Mouse (Mus musculus) liver, embryonic 13.5 days (tissue): ENCODE measurements around the gene Npb. TPM values are rescaled to one million over a fixed set of nuclear protein-coding genes. Genes with fewer than 3 reads are reported as not detected.

Source experiments
- ATAC-seq: fragments of 200-750 bp; cut with Nextera tagmentation; 2 replicates; pipeline ENCODE4 v1.8.0; 2017; ENCODE audit warnings: low read depth, mild to moderate bottlenecking, moderate number of reproducible peaks, moderate library complexity
- DNase-seq: peaks from one replicate; pipeline ENCODE4 v3.0.0; 2022
- H3K27ac ChIP-seq: fragments of 300-500 bp; sonication (generic); 2 replicates; pipeline ENCODE4 v1.5.1; 2015; ENCODE audit warnings: moderate library complexity, mild to moderate bottlenecking, inconsistent platforms
- H3K27me3 ChIP-seq: fragments of 300-500 bp; sonication (generic); 2 replicates; pipeline ENCODE4 v1.6.1; 2015; ENCODE audit warnings: mild to moderate bottlenecking, inconsistent platforms
- H3K36me3 ChIP-seq: fragments of 300-500 bp; sonication (generic); 2 replicates; pipeline ENCODE4 v1.6.1; 2015; ENCODE audit warnings: mild to moderate bottlenecking, inconsistent platforms
- H3K4me1 ChIP-seq: fragments of 300-500 bp; sonication (generic); replicated peaks from 2 replicates; pipeline ENCODE4 v1.6.1; 2015; ENCODE audit warnings: inconsistent platforms
- H3K4me2 ChIP-seq: fragments of 300-500 bp; sonication (generic); 2 replicates; pipeline ENCODE4 v1.6.1; 2015; ENCODE audit warnings: inconsistent platforms, mild to moderate bottlenecking, moderate library complexity
- H3K4me3 ChIP-seq: fragments of 300-500 bp; sonication (generic); replicated peaks from 2 replicates; pipeline ENCODE4 v1.5.1; 2015; ENCODE audit warnings: mild to moderate bottlenecking, inconsistent platforms
- H3K9ac ChIP-seq: fragments of 300-500 bp; sonication (generic); 2 replicates; pipeline ENCODE4 v1.6.1; 2015; ENCODE audit warnings: mild to moderate bottlenecking, inconsistent platforms
- H3K9me3 ChIP-seq: fragments of 300-500 bp; sonication (generic); replicated peaks from 2 replicates; pipeline ENCODE4 v1.6.1; 2016; ENCODE audit warnings: inconsistent platforms
- WGBS: fragments of 180-500 bp; shearing (Covaris S2); methylation state at CpG from one replicate; pipeline ENCODE4 v1.1.7; 2015; ENCODE audit not compliant: insufficient replicate concordance; 5-methylcytosine and 5-hydroxymethylcytosine counted together
- polyA plus RNA-seq: library from polyadenylated mRNA; unstranded; fragments of >200 nt; fragmentation: Nextera tagmentation; extraction: Ambion mirVana; gene quantifications from 2 replicates; pipeline ENCODE4 v1.2.1, GENCODE M21; 2015

Gene Npb
- polyA plus RNA-seq, 1 experiment from 2014 or later: 9.5 TPM

- Histone ChIP-seq H3K4me2 (peak overlapping the region; percentile 85), H3K36me3 (peaks cover 35% of the 10 kb centered on the region), H3K9me3 (no peaks in the 10 kb centered on the region), H3K9ac (peak overlapping the region; percentile 99), H3K27ac (peak overlapping the region; percentile 100), H3K27me3 (no peaks in the 10 kb centered on the region), H3K4me1 (peaks cover 80% of the 10 kb centered on the region), H3K4me3 (peak overlapping the region; percentile 91)
- DNase-seq (no peak), ATAC-seq (no peak)
- 82% methylated on average over 23 of the region's 23 CpGs for WGBS
Measured at GRCm38 (mm10) chr11:120628601-120629340, 20.5 kb downstream of the Npb start.

GRCm38 (mm10) chr11:120629341-120629730 lies 21.1 kb downstream of the Npb start:
- Histone ChIP-seq H3K27ac (peak overlapping the region; percentile 100), H3K4me2 (peak overlapping the region; percentile 85), H3K4me1 (peaks cover 80% of the 10 kb centered on the region), H3K9me3 (no peaks in the 10 kb centered on the region), H3K27me3 (no peaks in the 10 kb centered on the region), H3K4me3 (peak overlapping the region; percentile 91), H3K36me3 (peaks cover 34% of the 10 kb centered on the region), H3K9ac (peak overlapping the region; percentile 99)
- 0 out of 2 replicates have a peak, but pooled peaks have one; percentile 8 for ATAC-seq
- WGBS: 40% methylated on average over 23 of the region's 23 CpGs
- peak; percentile 70 for DNase-seq

GRCm38 (mm10) chr11:120629911-120630310 lies 21.6 kb downstream of the Npb start:
- ATAC-seq: peak; percentile 61
- WGBS: 4% methylated on average over 7 of the region's 7 CpGs
- Histone ChIP-seq H3K4me2 (peak overlapping the region; percentile 85), H3K27ac (peak overlapping the region; percentile 100), H3K9ac (peak overlapping the region; percentile 99), H3K27me3 (no peaks in the 10 kb centered on the region), H3K36me3 (peaks cover 34% of the 10 kb centered on the region), H3K4me1 (peaks cover 86% of the 10 kb centered on the region), H3K9me3 (no peaks in the 10 kb centered on the region), H3K4me3 (peak overlapping the region; percentile 91)
- peak; percentile 82 for DNase-seq

DNA sequence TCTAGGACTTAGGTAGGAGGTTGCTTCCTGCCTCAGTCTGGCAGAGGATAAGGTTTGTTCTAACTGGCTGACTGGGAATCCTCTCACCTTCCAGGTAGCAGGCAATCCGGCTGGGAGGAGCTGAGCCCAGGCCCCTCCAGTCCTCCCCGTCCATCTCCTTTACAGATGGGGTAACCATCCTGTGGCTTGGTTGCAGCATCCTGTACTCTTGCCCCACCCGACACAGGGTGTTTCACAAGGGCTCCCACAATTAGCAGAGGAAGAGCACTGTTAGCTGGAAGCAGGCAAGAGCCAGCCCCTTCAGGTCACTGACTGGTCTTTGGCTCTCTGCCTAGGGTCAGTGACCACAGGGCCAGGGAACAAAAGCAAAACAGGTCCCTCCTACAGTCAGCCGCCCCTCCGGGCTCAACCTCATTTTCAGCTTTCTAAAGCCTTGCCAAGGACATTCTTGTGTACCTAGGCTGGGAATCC lies 22.2 kb downstream of the Npb start:
- peaks cover 34% of the 10 kb centered on the region for H3K36me3 ChIP-seq
- DNase-seq (peak; percentile 49), ATAC-seq (peak; percentile 34)
- peak overlapping the region; percentile 100 for H3K27ac ChIP-seq
- WGBS: 20% methylated on average over 5 of the region's 5 CpGs
- H3K4me2 ChIP-seq: peak overlapping the region; percentile 85
- peaks cover 85% of the 10 kb centered on the region for H3K4me1 ChIP-seq
- peak overlapping the region; percentile 99 for H3K9ac ChIP-seq
- H3K4me3 ChIP-seq: peak overlapping the region; percentile 91
- no peaks in the 10 kb centered on the region for H3K9me3 ChIP-seq
- H3K27me3 ChIP-seq: no peaks in the 10 kb centered on the region

DNA sequence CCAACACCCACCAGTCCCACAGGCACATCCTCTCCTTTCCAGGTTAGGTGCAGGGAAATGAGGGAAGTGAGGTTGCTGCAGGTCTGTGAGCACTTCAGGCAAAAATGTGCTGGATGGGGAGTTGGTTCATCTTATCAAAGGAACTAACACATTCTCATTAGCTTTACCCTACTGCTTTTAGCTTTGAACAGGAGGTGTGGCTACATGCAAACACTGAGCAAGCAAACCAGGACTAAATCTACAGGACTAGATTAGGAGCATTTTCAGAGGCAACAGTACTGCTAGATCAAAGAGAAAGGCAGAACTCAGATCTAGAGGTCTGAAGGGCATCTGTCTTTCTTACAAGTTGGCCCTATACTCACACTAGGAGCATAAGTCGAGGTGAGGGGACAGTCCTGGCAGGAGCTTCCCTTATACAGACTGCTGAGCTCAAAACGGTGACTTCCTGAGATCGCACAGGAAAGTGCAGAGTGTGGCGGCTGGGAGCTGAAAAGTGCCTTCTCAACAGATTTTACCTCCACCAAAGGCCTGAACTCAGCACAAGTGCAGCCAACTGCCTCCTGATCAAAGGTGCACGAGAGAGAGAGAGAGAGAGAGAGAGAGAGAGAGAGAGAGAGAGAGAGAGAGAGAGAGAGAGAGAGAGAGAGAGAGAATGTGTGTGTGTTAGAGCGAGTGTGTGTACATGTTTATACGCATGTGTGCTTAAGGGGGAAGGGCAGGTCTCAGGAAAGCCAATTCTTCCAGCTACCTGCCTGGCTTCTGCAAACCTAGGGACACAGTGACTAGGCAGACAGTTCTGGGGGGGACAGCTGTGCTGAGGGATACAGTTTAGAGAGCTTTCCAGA lies 22.8 kb downstream of the Npb start:
- Histone ChIP-seq H3K4me2 (peak overlapping the region; percentile 85), H3K9me3 (no peaks in the 10 kb centered on the region), H3K4me1 (peaks cover 81% of the 10 kb centered on the region), H3K27me3 (no peaks in the 10 kb centered on the region), H3K4me3 (peak overlapping the region; percentile 91), H3K27ac (peak overlapping the region; percentile 100), H3K36me3 (peaks cover 33% of the 10 kb centered on the region), H3K9ac (peak overlapping the region; percentile 99)
- ATAC-seq: no peak
- WGBS: 11% methylated on average over 7 of the region's 7 CpGs
- no peak for DNase-seq

GRCm38 (mm10) chr11:120631726-120632448 lies 23.6 kb downstream of the Npb start:
- Histone ChIP-seq H3K4me1 (peaks cover 75% of the 10 kb centered on the region), H3K4me3 (peak overlapping the region; percentile 91), H3K9me3 (no peaks in the 10 kb centered on the region), H3K27ac (peak overlapping the region; percentile 100), H3K4me2 (peak overlapping the region; percentile 85), H3K9ac (peak overlapping the region; percentile 99), H3K36me3 (peaks cover 25% of the 10 kb centered on the region), H3K27me3 (no peaks in the 10 kb centered on the region)
- DNase-seq: peak; percentile 53
- peak; percentile 36 for ATAC-seq
- 36% methylated on average over 4 of the region's 4 CpGs for WGBS

- peak overlapping the region; percentile 91 for H3K4me3 ChIP-seq
- ATAC-seq (peak; percentile 75), DNase-seq (peak; percentile 78)
- H3K27me3 ChIP-seq: no peaks in the 10 kb centered on the region
- H3K9me3 ChIP-seq: no peaks in the 10 kb centered on the region
- H3K36me3 ChIP-seq: peaks cover 15% of the 10 kb centered on the region
- H3K4me2 ChIP-seq: peak overlapping the region; percentile 85
- peaks cover 65% of the 10 kb centered on the region for H3K4me1 ChIP-seq
- H3K27ac ChIP-seq: peak overlapping the region; percentile 100
- WGBS: under 1% methylated on average over 102 of the region's 116 CpGs
- H3K9ac ChIP-seq: peak overlapping the region; percentile 99
Measured at GRCm38 (mm10) chr11:120632559-120633519, 24.6 kb downstream of the Npb start.

GRCm38 (mm10) chr11:120633520-120634343 lies 25.5 kb downstream of the Npb start, which contains the start of gene Mafg:
Gene Mafg (minus strand): TSS chr11:120633600.
- peak within 1 kb of the TSS; percentile 91 for H3K4me3 ChIP-seq
- H3K4me1 ChIP-seq: peaks cover 58% of the 10 kb centered on the region
- peak within 1 kb of the TSS; percentile 100 for H3K27ac ChIP-seq
- H3K36me3 ChIP-seq: peaks cover 10% of the 10 kb centered on the region
- peak within 1 kb of the TSS; percentile 99 for H3K9ac ChIP-seq
- peak; percentile 92 for DNase-seq
- ATAC-seq: peak; percentile 73
- peak within 1 kb of the TSS; percentile 85 for H3K4me2 ChIP-seq
- H3K27me3 ChIP-seq: no peaks in the 10 kb centered on the region
- no peaks in the 10 kb centered on the region for H3K9me3 ChIP-seq
- WGBS: 8% methylated on average over 58 of the region's 58 CpGs

GRCm38 (mm10) chr11:120634810-120635209 lies 26.5 kb downstream of the Npb start:
- Histone ChIP-seq H3K4me1 (peaks cover 47% of the 10 kb centered on the region), H3K4me2 (peak overlapping the region; percentile 85), H3K4me3 (peak overlapping the region; percentile 91; the same call in 1 of the 2 replicates), H3K9ac (0 out of 2 replicates have a peak overlapping the region, but pooled peaks have one; percentile 99), H3K9me3 (no peaks in the 10 kb centered on the region), H3K27me3 (peaks cover 3% of the 10 kb centered on the region; the same call in 1 of the 2 replicates), H3K27ac (peak overlapping the region; percentile 100; the same call in 1 of the 2 replicates), H3K36me3 (no peaks in the 10 kb centered on the region)
- ATAC-seq (no peak), DNase-seq (no peak)
- 84% methylated on average over 5 of the region's 5 CpGs for WGBS
